Mouse (Mus musculus): ENCODE measurements around the gene Gse1. TPM values are rescaled to one million over a fixed set of nuclear protein-coding genes. Genes with fewer than 3 reads are reported as not detected.

Gse1 gene
- polyA plus RNA-seq, 1 experiment from 2014 or later: 28.8 TPM

DNA sequence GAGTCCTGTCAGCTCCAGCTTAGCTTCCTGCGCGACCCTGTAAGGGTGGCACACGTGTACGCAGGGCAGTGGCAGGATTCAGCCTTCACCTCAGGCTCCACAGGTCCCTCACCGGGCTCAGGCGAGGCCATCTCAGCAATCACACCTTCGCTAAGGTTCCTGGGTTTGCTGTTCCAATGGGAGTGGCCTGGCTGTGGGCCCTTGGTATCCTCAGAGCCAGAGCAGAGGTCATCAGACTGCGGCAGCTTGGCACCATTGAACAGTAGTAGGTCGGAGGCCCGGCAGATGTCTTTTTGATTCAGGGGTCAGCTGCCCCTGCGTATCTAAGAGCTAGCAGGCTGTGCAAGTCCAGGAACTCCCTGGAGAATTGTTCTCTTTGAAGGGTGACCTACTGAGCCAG lies 164.8 kb downstream of the Gse1 start:
- ATAC-seq (ENCODE audit: low FRiP score, low read depth): no peak
- Histone ChIP-seq H3K4me3 (no peak overlapping the region), H3K9me3 (no peaks in the 10 kb centered on the region), H3K4me1 (peaks cover 41% of the 10 kb centered on the region), H3K4me2 (replicated peaks) (no peak overlapping the region), H3K9ac (replicated peaks) (no peak overlapping the region), H3K36me3 (no peaks in the 10 kb centered on the region), H3K27ac (replicated peaks) (no peak overlapping the region), H3K27me3 (no peaks in the 10 kb centered on the region)
- WGBS: 74% methylated on average over 11 of the region's 11 CpGs

DNA sequence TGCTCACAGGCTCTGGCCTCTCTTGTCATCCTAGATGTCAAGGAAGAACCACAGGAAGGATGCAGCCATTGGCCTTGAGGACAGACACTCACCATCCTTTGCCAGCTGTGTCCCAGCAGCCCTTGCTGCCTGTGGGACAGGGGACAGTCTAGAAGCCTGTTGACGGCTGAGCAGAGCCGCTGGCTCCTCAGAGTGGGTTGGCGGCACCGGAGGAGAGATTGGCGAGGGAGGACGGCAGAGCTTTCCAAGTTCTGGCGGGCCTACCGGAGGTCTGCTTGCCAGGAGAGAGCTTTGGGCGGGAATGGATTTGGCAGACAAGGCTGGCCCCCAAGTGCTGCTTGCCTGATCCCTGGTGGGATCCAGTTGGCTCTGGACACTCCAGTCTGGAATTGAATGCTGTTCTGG lies 165.6 kb downstream of the Gse1 start:
- Histone ChIP-seq H3K9me3 (no peaks in the 10 kb centered on the region), H3K27ac (replicated peaks) (0 out of 2 replicates have a peak overlapping the region, but pooled peaks have one; percentile 17), H3K36me3 (no peaks in the 10 kb centered on the region), H3K9ac (replicated peaks) (0 out of 2 replicates have a peak overlapping the region, but pooled peaks have one; percentile 16), H3K4me1 (peaks cover 49% of the 10 kb centered on the region), H3K27me3 (no peaks in the 10 kb centered on the region), H3K4me2 (replicated peaks) (no peak overlapping the region), H3K4me3 (no peak overlapping the region)
- ATAC-seq (ENCODE audit: low FRiP score, low read depth): no peak
- WGBS: 84% methylated on average over 9 of the region's 9 CpGs

GRCm38 (mm10) chr8:120395892-120396291 lies 167.6 kb downstream of the Gse1 start:
- Histone ChIP-seq H3K27me3 (no peaks in the 10 kb centered on the region), H3K4me3 (no peak overlapping the region), H3K36me3 (no peaks in the 10 kb centered on the region), H3K4me2 (replicated peaks) (no peak overlapping the region), H3K9me3 (no peaks in the 10 kb centered on the region), H3K9ac (replicated peaks) (no peak overlapping the region), H3K27ac (replicated peaks) (no peak overlapping the region), H3K4me1 (peaks cover 63% of the 10 kb centered on the region)
- ATAC-seq (ENCODE audit: low FRiP score, low read depth): no peak
- WGBS: 94% methylated on average over 3 of the region's 3 CpGs

DNA sequence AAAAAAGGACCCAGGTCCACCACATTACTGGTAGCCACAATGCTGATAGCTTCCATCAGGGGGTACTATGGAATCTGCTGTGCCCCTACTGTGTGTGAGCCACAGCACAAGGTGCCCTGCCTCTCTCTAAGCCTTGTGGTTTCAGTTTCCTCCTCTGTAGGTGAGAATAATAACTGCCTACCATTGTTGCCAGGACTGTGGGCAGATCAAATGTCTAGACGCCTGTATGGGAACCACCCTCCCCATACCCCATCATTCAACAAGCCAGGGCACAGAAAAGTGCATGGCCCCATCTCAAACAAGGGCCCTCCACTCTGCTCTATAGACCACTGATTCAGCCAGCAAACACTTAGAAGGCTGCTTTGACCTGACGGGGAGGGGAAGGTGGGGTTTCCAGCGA lies 168.5 kb downstream of the Gse1 start:
- H3K4me1 ChIP-seq: peaks cover 60% of the 10 kb centered on the region
- peaks cover 5% of the 10 kb centered on the region; the same call in 1 of the 2 replicates for H3K27me3 ChIP-seq
- WGBS: 58% methylated on average over 3 of the region's 3 CpGs
- no peak overlapping the region for H3K4me3 ChIP-seq
- H3K27ac ChIP-seq (replicated peaks): peak overlapping the region; percentile 67
- ATAC-seq (ENCODE audit: low FRiP score, low read depth): no peak
- no peak overlapping the region for H3K9ac ChIP-seq (replicated peaks)
- H3K4me2 ChIP-seq (replicated peaks): 0 out of 2 replicates have a peak overlapping the region, but pooled peaks have one; percentile 27
- no peaks in the 10 kb centered on the region for H3K9me3 ChIP-seq
- no peaks in the 10 kb centered on the region for H3K36me3 ChIP-seq

- peak overlapping the region; percentile 27 for H3K4me2 ChIP-seq (replicated peaks)
- peaks cover 55% of the 10 kb centered on the region for H3K4me1 ChIP-seq
- H3K36me3 ChIP-seq: no peaks in the 10 kb centered on the region
- peaks cover 5% of the 10 kb centered on the region; the same call in 1 of the 2 replicates for H3K27me3 ChIP-seq
- H3K9me3 ChIP-seq: no peaks in the 10 kb centered on the region
- no peak overlapping the region for H3K4me3 ChIP-seq
- peak overlapping the region; percentile 67 for H3K27ac ChIP-seq (replicated peaks)
- WGBS: 37% methylated on average over 15 of the region's 15 CpGs
- ATAC-seq (ENCODE audit: low FRiP score, low read depth): peak; percentile 53
- no peak overlapping the region for H3K9ac ChIP-seq (replicated peaks)
Observed at GRCm38 (mm10) chr8:120397444-120398411, 169.5 kb downstream of the Gse1 start.

- Histone ChIP-seq H3K4me3 (no peak overlapping the region), H3K4me1 (peaks cover 46% of the 10 kb centered on the region), H3K36me3 (no peaks in the 10 kb centered on the region), H3K9me3 (no peaks in the 10 kb centered on the region), H3K9ac (replicated peaks) (no peak overlapping the region), H3K27ac (replicated peaks) (peak overlapping the region; percentile 58), H3K27me3 (peaks cover 5% of the 10 kb centered on the region; the same call in 1 of the 2 replicates), H3K4me2 (replicated peaks) (peak overlapping the region; percentile 12; the same call in 1 of the 2 replicates)
- 52% methylated on average over 33 of the region's 33 CpGs for WGBS
- no peak for ATAC-seq (ENCODE audit: low FRiP score, low read depth)
Observed at GRCm38 (mm10) chr8:120399212-120399934, 171.1 kb downstream of the Gse1 start.

DNA sequence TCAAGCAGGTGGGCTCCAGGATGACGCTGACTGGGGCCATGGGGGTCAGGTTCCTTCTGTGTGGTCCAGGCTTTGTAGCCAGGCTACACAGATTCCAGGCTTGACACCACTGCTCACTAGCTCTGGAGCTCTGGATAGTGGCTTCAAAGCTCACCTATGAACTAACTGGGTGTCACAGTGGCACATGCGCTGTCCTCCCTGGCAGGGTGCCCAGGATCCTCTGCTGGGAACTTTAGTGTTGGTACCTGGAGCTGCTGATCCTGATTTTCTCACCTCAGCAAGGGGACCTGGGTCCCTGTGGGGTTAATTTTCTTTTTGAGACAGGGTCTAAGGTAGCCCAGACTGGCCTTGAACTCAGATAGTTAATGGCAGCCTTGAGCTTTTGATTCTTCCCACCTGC lies 173.0 kb downstream of the Gse1 start:
- 92% methylated on average over 2 of the region's 2 CpGs for WGBS
- peaks cover 16% of the 10 kb centered on the region; the same call in 1 of the 2 replicates for H3K27me3 ChIP-seq
- H3K4me3 ChIP-seq: no peak overlapping the region
- no peak overlapping the region for H3K4me2 ChIP-seq (replicated peaks)
- no peaks in the 10 kb centered on the region for H3K36me3 ChIP-seq
- no peaks in the 10 kb centered on the region for H3K9me3 ChIP-seq
- H3K4me1 ChIP-seq: peaks cover 50% of the 10 kb centered on the region
- no peak for ATAC-seq (ENCODE audit: low FRiP score, low read depth)
- H3K27ac ChIP-seq (replicated peaks): no peak overlapping the region
- H3K9ac ChIP-seq (replicated peaks): no peak overlapping the region

DNA sequence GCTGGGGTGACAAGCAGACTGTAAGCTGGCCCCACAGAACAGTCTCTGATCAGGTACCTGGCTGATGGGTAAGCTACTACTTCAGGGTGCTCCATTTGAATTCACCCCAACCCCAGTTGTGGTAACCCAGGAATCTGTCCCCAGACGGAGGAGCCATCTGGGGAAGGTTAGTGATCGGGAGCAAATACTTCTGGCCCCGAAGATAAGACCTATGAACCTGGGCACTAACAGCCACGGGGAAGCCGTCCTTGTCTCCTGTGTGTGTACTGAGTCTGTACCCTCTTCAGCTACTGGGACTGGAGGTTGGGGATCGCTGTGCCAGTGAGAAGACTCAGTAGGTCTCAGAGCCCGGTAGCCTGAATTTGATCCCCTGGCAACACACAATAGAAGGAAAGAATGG lies 173.5 kb downstream of the Gse1 start:
- Histone ChIP-seq H3K9me3 (no peaks in the 10 kb centered on the region), H3K9ac (replicated peaks) (no peak overlapping the region), H3K27me3 (peaks cover 16% of the 10 kb centered on the region; the same call in 1 of the 2 replicates), H3K4me3 (no peak overlapping the region), H3K4me2 (replicated peaks) (no peak overlapping the region), H3K27ac (replicated peaks) (no peak overlapping the region), H3K4me1 (peaks cover 52% of the 10 kb centered on the region), H3K36me3 (no peaks in the 10 kb centered on the region)
- WGBS: 89% methylated on average over 7 of the region's 7 CpGs
- no peak for ATAC-seq (ENCODE audit: low FRiP score, low read depth)

DNA sequence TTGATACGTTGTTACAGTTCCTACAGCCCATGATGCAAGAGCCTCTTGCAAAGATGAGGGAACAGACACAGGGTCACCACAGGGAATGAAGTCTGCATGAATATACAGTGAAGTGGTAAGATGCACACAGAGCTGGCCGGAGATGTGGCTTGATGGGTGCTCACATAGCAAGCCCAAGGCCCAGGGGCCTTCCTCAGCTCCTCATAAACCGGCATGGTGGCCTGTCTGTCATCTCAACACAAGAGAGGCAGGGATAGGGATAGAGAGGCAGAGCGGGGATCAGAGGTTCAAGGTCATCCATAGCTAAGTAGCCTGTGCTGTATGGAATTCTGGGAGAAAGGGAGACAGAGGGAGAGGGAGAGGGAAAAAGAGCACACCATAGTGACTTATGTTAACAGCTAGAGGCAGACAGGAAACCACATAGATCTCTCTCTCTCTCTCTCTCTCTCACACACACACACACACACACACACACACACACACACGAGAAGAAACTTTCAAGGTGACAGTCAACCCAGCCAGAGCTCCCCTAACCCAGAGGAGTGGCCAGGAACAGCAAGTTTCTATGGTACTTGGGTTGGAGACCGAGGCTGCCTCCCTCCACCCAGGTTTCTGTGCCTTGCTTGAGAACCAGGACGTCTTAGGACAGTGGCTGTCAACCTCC lies 175.5 kb downstream of the Gse1 start:
- no peaks in the 10 kb centered on the region for H3K9me3 ChIP-seq
- no peak overlapping the region for H3K9ac ChIP-seq (replicated peaks)
- peaks cover 16% of the 10 kb centered on the region; the same call in 1 of the 2 replicates for H3K27me3 ChIP-seq
- ATAC-seq (ENCODE audit: low FRiP score, low read depth): no peak
- no peak overlapping the region for H3K4me2 ChIP-seq (replicated peaks)
- no peaks in the 10 kb centered on the region for H3K36me3 ChIP-seq
- WGBS: 82% methylated on average over 7 of the region's 7 CpGs
- H3K4me1 ChIP-seq: peaks cover 52% of the 10 kb centered on the region
- no peak overlapping the region for H3K4me3 ChIP-seq
- no peak overlapping the region for H3K27ac ChIP-seq (replicated peaks)

GRCm38 (mm10) chr8:120404609-120405036 lies 176.4 kb downstream of the Gse1 start:
- peaks cover 52% of the 10 kb centered on the region for H3K4me1 ChIP-seq
- H3K9me3 ChIP-seq: no peaks in the 10 kb centered on the region
- H3K9ac ChIP-seq (replicated peaks): no peak overlapping the region
- peak overlapping the region; percentile 40; the same call in 1 of the 2 replicates for H3K27ac ChIP-seq (replicated peaks)
- H3K4me2 ChIP-seq (replicated peaks): no peak overlapping the region
- ATAC-seq (ENCODE audit: low FRiP score, low read depth): no peak
- peaks cover 22% of the 10 kb centered on the region for H3K27me3 ChIP-seq
- no peak overlapping the region for H3K4me3 ChIP-seq
- WGBS: 41% methylated on average over 7 of the region's 7 CpGs
- no peaks in the 10 kb centered on the region for H3K36me3 ChIP-seq

- no peak for ATAC-seq (ENCODE audit: low FRiP score, low read depth)
- no peak overlapping the region for H3K4me3 ChIP-seq
- peaks cover 60% of the 10 kb centered on the region for H3K4me1 ChIP-seq
- H3K36me3 ChIP-seq: no peaks in the 10 kb centered on the region
- no peak overlapping the region for H3K4me2 ChIP-seq (replicated peaks)
- H3K9ac ChIP-seq (replicated peaks): no peak overlapping the region
- no peaks in the 10 kb centered on the region for H3K9me3 ChIP-seq
- peaks cover 34% of the 10 kb centered on the region for H3K27me3 ChIP-seq
- H3K27ac ChIP-seq (replicated peaks): no peak overlapping the region
- 91% methylated on average over 12 of the region's 12 CpGs for WGBS
Observed at GRCm38 (mm10) chr8:120406008-120406632, 177.9 kb downstream of the Gse1 start.

All from midbrain, embryonic 12.5 days (tissue).